Mouse (Mus musculus) CH12.LX (cell line): ENCODE data around the gene Nxn. TPM values are rescaled to one million over a fixed set of nuclear protein-coding genes. Genes with fewer than 3 reads are reported as not detected.

Experiments
- DNase-seq: peaks from one replicate; pipeline ENCODE4 v3.0.0-alpha.2; 2013; ENCODE audit errors: extremely low read depth
- H3K27ac ChIP-seq: 2 replicates; pipeline ENCODE4 v1.5.1; 2012; ENCODE audit warnings: low read depth, mild to moderate bottlenecking, control low read depth, moderate library complexity; ENCODE audit not compliant: insufficient read depth
- H3K27me3 ChIP-seq: replicated peaks from 2 replicates; pipeline ENCODE3; 2012; ENCODE audit warnings: inconsistent platforms
- H3K36me3 ChIP-seq, 2 experiments: replicated peaks in 1 of 2; 2 replicates each; pipeline versions ENCODE3 to v1.6.1; 2012; ENCODE audit warnings: inconsistent platforms in 1 of 2, low read length in 1 of 2, mild to moderate bottlenecking in 1 of 2, mixed read lengths in 1 of 2, moderate library complexity in 1 of 2; ENCODE audit not compliant: control insufficient read depth in 1 of 2, insufficient read depth in 1 of 2
- H3K4me1 ChIP-seq, 2 experiments: 2 replicates each; pipeline ENCODE4 v1.6.1; 2012; ENCODE audit warnings: inconsistent platforms in 1 of 2, moderate library complexity in 1 of 2; ENCODE audit not compliant: insufficient read depth in 2 of 2, control insufficient read depth in 1 of 2
- H3K4me2 ChIP-seq: 2 replicates; pipeline ENCODE4 v1.6.1; 2012; ENCODE audit warnings: low read depth, mild to moderate bottlenecking, control low read depth; ENCODE audit not compliant: poor library complexity, insufficient read depth, severe bottlenecking
- H3K4me3 ChIP-seq, 3 experiments: fragments of 150-350 bp in 1 of 3; sonication (generic) in 1 of 3; replicated peaks in 1 of 3; 2 replicates each; pipeline versions ENCODE3 to v1.5.1; 2011 to 2012; ENCODE audit warnings: low read depth in 2 of 3, low read length in 2 of 3, mild to moderate bottlenecking in 2 of 3, moderate library complexity in 2 of 3, control low read depth in 1 of 3, improper control_type of control experiment in 1 of 3, inconsistent platforms in 1 of 3, mixed read lengths in 1 of 3; ENCODE audit not compliant: poor library complexity in 1 of 3
- H3K79me2 ChIP-seq: replicated peaks from 2 replicates; pipeline ENCODE4 v1.6.1; 2012; ENCODE audit warnings: mild to moderate bottlenecking, moderate library complexity; ENCODE audit not compliant: control insufficient read depth, poor library complexity, insufficient read depth, severe bottlenecking; ENCODE audit errors: extremely low read depth
- H3K9ac ChIP-seq: 2 replicates; pipeline ENCODE4 v1.6.1; 2012; ENCODE audit warnings: low read depth, mild to moderate bottlenecking, control low read depth, moderate library complexity; ENCODE audit not compliant: insufficient read depth
- H3K9me3 ChIP-seq: replicated peaks from 2 replicates; pipeline ENCODE3; 2012; ENCODE audit warnings: low read length, inconsistent platforms, mixed read lengths
- BHLHE40 ChIP-seq: IDR thresholded peaks from 2 replicates; pipeline ENCODE4 v1.6.1; 2011; ENCODE audit warnings: mild to moderate bottlenecking, low read depth, low read length, improper control_type of control experiment
- CHD1 ChIP-seq: IDR thresholded peaks from 2 replicates; pipeline ENCODE4 v1.6.1; 2012; ENCODE audit warnings: low read depth, low read length, improper control_type of control experiment, inconsistent platforms
- CHD2 ChIP-seq: IDR thresholded peaks from 2 replicates; pipeline ENCODE4 v1.6.1; 2011; ENCODE audit warnings: low read length, improper control_type of control experiment
- E2F4 ChIP-seq: IDR thresholded peaks from 2 replicates; pipeline ENCODE4 v1.6.1; 2011; ENCODE audit warnings: low read depth, low read length, improper control_type of control experiment; ENCODE audit not compliant: insufficient replicate concordance
- HCFC1 ChIP-seq: IDR thresholded peaks from 2 replicates; pipeline ENCODE4 v1.6.1; 2012; ENCODE audit warnings: low read depth, mild to moderate bottlenecking, inconsistent platforms, low read length, improper control_type of control experiment
- MAX ChIP-seq: IDR thresholded peaks from 2 replicates; pipeline ENCODE4 v1.6.1; 2011; ENCODE audit warnings: low read length, improper control_type of control experiment
- MEF2A ChIP-seq: IDR thresholded peaks from 2 replicates; pipeline ENCODE4 v1.6.1; 2014; ENCODE audit warnings: low read depth, mild to moderate bottlenecking, inconsistent platforms, low read length, improper control_type of control experiment, borderline replicate concordance
- MXI1 ChIP-seq: IDR thresholded peaks from 2 replicates; pipeline ENCODE4 v1.6.1; 2011; ENCODE audit warnings: mild to moderate bottlenecking, low read depth, low read length, improper control_type of control experiment
- MYC ChIP-seq: IDR thresholded peaks from 2 replicates; pipeline ENCODE4 v1.6.1; 2011; ENCODE audit warnings: low read depth, mild to moderate bottlenecking, improper control_type of control experiment, low read length
- PAX5 ChIP-seq: IDR thresholded peaks from 2 replicates; pipeline ENCODE4 v1.6.1; 2012; ENCODE audit warnings: low read length, inconsistent platforms, mixed read lengths
- POLR2A ChIP-seq: IDR thresholded peaks from 2 replicates; pipeline ENCODE4 v1.6.1; 2011; ENCODE audit warnings: low read depth, mild to moderate bottlenecking, improper control_type of control experiment, low read length
- RAD21 ChIP-seq: IDR thresholded peaks from 2 replicates; pipeline ENCODE4 v1.6.1; 2011; ENCODE audit warnings: low read depth, mild to moderate bottlenecking, low read length, improper control_type of control experiment, moderate library complexity
- RCOR1 ChIP-seq: conservative IDR thresholded peaks from 2 replicates; pipeline ENCODE4 v1.6.1; 2012; ENCODE audit warnings: low read depth, mild to moderate bottlenecking, inconsistent platforms, low read length, improper control_type of control experiment
- SIN3A ChIP-seq: IDR thresholded peaks from 2 replicates; pipeline ENCODE4 v1.6.1; 2012; ENCODE audit warnings: low read length, improper control_type of control experiment, inconsistent platforms
- SMC3 ChIP-seq: IDR thresholded peaks from 2 replicates; pipeline ENCODE4 v1.6.1; 2011; ENCODE audit warnings: low read depth, low read length, improper control_type of control experiment
- TCF12 ChIP-seq: IDR thresholded peaks from 2 replicates; pipeline ENCODE4 v1.6.1; 2014; ENCODE audit warnings: low read depth, mild to moderate bottlenecking, inconsistent platforms, low read length, improper control_type of control experiment
- UBTF ChIP-seq: IDR thresholded peaks from 2 replicates; pipeline ENCODE4 v1.6.1; 2012; ENCODE audit warnings: low read depth, mild to moderate bottlenecking, inconsistent platforms, low read length, improper control_type of control experiment, moderate library complexity
- USF2 ChIP-seq: conservative IDR thresholded peaks from 2 replicates; pipeline ENCODE4 v1.6.1; 2011; ENCODE audit warnings: low read depth, low read length, improper control_type of control experiment
- ZC3H11A ChIP-seq: IDR thresholded peaks from 2 replicates; pipeline ENCODE4 v1.6.1; 2012; ENCODE audit warnings: low read depth, mild to moderate bottlenecking, inconsistent platforms, low read length, improper control_type of control experiment
- ZMIZ1 ChIP-seq: IDR thresholded peaks from 2 replicates; pipeline ENCODE4 v1.6.1; 2012; ENCODE audit warnings: low read depth, mild to moderate bottlenecking, inconsistent platforms, low read length, improper control_type of control experiment
- ZNF384 ChIP-seq: IDR thresholded peaks from 2 replicates; pipeline ENCODE4 v1.6.1; 2012; ENCODE audit warnings: low read depth, low read length, improper control_type of control experiment, inconsistent platforms
- dilution Hi-C: fragments of 300-500 bp; cut with MboI; formaldehyde crosslinking; loops from 2 replicates; pipeline ENCODE4 v1.14.3; 2020; ENCODE audit warnings: low sequenced_read_pairs; ENCODE audit not compliant: extremely low pct_unique_long_range_greater_than_20kb, extremely low pct_ligation_motif_present
- in situ Hi-C: fragments of 300-500 bp; cut with MboI; formaldehyde crosslinking; loops from 3 replicates; pipeline ENCODE4 v1.14.3; 2019; ENCODE audit warnings: low sequenced_read_pairs, low pct_ligation_motif_present, low pct_unique_long_range_greater_than_20kb, mixed read lengths
- polyA plus RNA-seq: library from polyadenylated mRNA; unstranded; fragments of >175 nt; gene quantifications from 2 replicates; pipeline ENCODE4 v1.2.1, GENCODE M21; 2012; ENCODE audit warnings: low read depth; ENCODE audit not compliant: insufficient read length
- total RNA-seq, 2 experiments: library from RNA; depleted of rRNA; stranded (reverse); fragments of 300-350 nt in 1 of 2; fragments of >200 nt in 1 of 2; gene quantifications; 2 replicates each; pipeline ENCODE4 v1.2.3; 2012 to 2014

Nxn gene
- total and polyA plus RNA-seq, 3 experiments, result 15.3 to 24.8 (median 19.2) TPM

DNA sequence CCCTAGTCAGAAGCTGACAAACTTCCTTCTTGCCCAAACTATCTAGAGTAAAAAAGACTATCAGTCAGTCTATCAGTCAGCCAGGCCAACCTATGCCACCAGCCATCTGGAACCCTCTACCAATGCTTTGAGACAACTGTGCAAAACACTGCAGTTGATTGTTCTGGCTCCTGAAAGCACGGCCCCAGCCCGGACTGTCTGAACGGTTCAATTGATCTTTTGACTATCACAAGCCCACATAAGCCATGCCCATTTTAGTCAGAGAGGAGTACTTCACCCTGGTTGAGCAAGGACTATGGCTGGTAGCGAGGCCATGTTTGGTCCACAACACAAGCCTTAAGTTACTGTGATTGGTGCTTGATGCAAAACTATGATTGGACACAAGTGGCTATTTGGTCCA, 51.4 kb downstream of the Nxn start:
- no peak for DNase-seq
- Histone ChIP-seq H3K36me3 (no peaks in the 10 kb centered on the region), H3K4me3 (no peak overlapping the region), H3K9ac (no peak overlapping the region), H3K27me3 (no peaks in the 10 kb centered on the region), H3K4me1 (peaks cover 0 to 19% of the 10 kb centered on the region in 2 experiments; a peak in 2 of 4 replicates), H3K27ac (no peak overlapping the region), H3K79me2 (no peaks in the 10 kb centered on the region), H3K4me2 (no peak overlapping the region), H3K9me3 (no peaks in the 10 kb centered on the region)
- in situ Hi-C loops, result loop anchor here (5.0 kb wide), 2 partner anchors 45 kb away; no protein-coding TSS in a partner anchor
- dilution Hi-C loops, result no loop called here
- TF ChIP-seq PAX5 (no peak), ZC3H11A (no peak), MXI1 (no peak), ZMIZ1 (no peak), UBTF (no peak), MEF2A (no peak), TCF12 (no peak), CHD1 (no peak)

DNA sequence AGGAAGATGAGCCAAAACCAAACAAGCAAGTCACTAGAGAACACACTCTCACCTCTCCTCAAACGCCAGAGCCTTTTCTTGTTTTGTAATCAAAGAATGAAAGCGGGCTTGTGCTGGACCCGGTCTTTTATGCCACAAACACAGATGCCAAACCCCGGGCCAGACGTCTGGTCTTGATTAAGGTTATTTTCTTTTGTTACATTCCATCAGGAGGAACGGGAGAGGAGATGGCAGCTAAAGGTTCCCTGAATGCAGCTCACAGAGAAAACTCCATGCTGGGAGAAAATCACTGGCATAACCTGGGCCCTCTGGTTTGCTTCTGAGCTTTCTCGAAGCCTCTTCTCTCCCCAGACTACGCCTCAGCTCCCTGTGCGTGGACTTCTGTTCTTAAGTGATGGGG, 55.9 kb downstream of the Nxn start:
- H3K9me3 ChIP-seq, result no peaks in the 10 kb centered on the region
- TF ChIP-seq HCFC1 (no peak), CHD2 (no peak), SIN3A (no peak), CHD1 (no peak), SMC3 (no peak), MAX (no peak), ZNF384 (no peak), USF2 (no peak), POLR2A (no peak), PAX5 (no peak), ZMIZ1 (no peak), RCOR1 (no peak), TCF12 (no peak), E2F4 (no peak), MXI1 (no peak), BHLHE40 (no peak), MYC (no peak), RAD21 (no peak)
- TF ChIP-seq, all 38 proteins: peak for 0
- H3K27ac ChIP-seq, result no peak overlapping the region
- H3K27me3 ChIP-seq, result no peaks in the 10 kb centered on the region
- H3K36me3 ChIP-seq, result no peaks in the 10 kb centered on the region
- dilution Hi-C loops (no loop called here), in situ Hi-C loops (no loop called here)
- no peaks in the 10 kb centered on the region for H3K79me2 ChIP-seq
- no peak overlapping the region for H3K9ac ChIP-seq
- no peak for DNase-seq
- H3K4me3 ChIP-seq, result no peak overlapping the region
- no peak overlapping the region for H3K4me2 ChIP-seq
- H3K4me1 ChIP-seq, result no peaks in the 10 kb centered on the region
